Mouse (Mus musculus): ENCODE results near the gene Abcb8. TPM values are rescaled to one million over a fixed set of nuclear protein-coding genes. Genes with fewer than 3 reads are reported as not detected.

Gene Abcb8
- polyA plus RNA-seq, 1 experiment: 51.0 TPM

DNA sequence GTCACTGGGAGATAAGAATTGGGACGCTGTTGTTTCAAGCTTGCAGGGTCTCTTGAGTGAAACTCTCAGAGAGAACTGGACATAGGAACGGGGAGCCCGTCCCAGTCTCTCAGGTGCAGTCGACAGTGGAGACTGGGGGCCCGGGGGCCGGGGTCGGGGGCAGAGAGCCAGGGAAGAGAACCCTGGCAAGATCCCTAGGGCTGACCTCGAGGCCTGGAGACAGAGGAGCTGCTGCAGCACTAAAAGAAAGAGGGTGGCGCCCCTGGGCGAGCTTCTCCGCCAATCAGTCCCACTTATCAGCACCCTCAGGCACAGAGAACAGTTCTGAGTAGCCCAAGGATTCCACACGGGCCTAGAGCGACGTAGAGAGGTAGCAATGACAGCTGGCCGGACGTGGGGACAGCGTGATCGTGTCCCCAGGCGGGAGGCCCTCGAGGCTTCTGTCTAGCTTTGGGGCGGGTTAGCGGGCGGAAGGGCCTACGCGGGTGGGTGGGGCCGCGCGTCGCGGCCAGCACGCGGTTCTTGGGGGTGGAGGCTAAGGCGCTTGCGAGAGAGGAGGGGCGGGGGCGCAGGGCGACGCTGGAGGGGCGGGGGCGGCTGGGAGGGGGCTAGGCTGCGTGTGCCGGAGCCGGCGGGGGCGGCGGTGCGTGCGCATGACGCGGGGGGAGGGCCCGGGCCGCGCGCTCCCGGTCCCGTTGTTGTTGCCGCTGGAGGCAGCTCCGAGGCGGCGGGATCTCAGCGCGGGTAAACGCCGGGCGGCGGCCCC, 58.0 kb downstream of the Abcb8 start:
- TF ChIP-seq CTCF (IDR thresholded peaks at IDR 0.05; ENCODE audit: borderline replicate concordance, extremely low read depth, insufficient read depth, insufficient read length): no peak
- TF ChIP-seq POLR2A (IDR thresholded peaks at IDR 0.05; ENCODE audit: borderline replicate concordance, extremely low read depth, insufficient read depth, insufficient read length, poor library complexity, severe bottlenecking): peak; percentile 97

GRCm38 (mm10) chr5:24452030-24452690, 58.7 kb downstream of the Abcb8 start, which contains the start of gene Agap3:
Agap3 (plus strand) TSS chr5:24452177.
- TF ChIP-seq CTCF (IDR thresholded peaks at IDR 0.05; ENCODE audit: borderline replicate concordance, extremely low read depth, insufficient read depth, insufficient read length) (no peak), POLR2A (IDR thresholded peaks at IDR 0.05; ENCODE audit: borderline replicate concordance, extremely low read depth, insufficient read depth, insufficient read length, poor library complexity, severe bottlenecking) (no peak)
- peak; percentile 59 for DNase-seq (ENCODE audit: low read depth)

More for the DNA sequence above, 58.0 kb downstream of the Abcb8 start:
- peak; percentile 97 for DNase-seq (ENCODE audit: low read depth)

GRCm38 (mm10) chr5:24452691-24453233, 59.3 kb downstream of the Abcb8 start:
- DNase-seq (ENCODE audit: low read depth): peak; percentile 41
- no peak for TF ChIP-seq POLR2A (IDR thresholded peaks at IDR 0.05; ENCODE audit: borderline replicate concordance, extremely low read depth, insufficient read depth, insufficient read length, poor library complexity, severe bottlenecking)
- no peak for TF ChIP-seq CTCF (IDR thresholded peaks at IDR 0.05; ENCODE audit: borderline replicate concordance, extremely low read depth, insufficient read depth, insufficient read length)

DNA sequence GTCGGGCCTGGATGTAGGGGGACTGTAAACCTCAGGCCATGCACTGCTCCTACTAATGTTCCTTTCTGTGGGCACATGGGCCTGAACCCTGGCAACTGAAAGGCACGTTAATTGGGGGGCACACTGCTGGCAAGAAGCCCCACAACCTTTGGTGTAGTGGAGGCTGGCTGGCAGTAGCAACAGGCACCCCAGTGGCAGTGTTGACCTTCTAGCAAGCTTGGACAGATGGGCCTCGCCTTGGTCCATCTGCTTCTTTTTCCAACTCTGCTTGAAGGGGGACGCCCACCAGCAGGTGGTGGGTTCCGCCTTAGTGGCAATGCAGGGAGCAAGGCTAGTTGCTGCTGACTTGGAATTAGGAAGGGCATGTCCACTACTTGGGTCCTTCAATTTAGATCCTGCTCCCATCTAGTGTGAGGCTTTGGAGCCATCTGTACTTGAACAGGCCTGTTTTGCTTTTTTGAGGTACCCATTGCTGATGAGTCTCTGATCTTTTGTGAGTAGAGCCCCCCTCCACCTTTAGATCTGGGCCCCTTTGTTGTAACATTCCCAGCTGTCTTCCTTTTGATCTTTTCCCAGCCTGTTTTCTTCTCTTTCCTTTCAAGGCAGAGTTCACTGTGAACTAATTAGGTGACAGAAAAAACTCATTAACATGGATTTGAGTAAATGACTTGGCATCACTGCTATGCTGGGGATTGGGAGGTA, 60.0 kb downstream of the Abcb8 start:
- peak; percentile 89 for DNase-seq (ENCODE audit: low read depth)
- TF ChIP-seq CTCF (IDR thresholded peaks at IDR 0.05; ENCODE audit: borderline replicate concordance, extremely low read depth, insufficient read depth, insufficient read length): no peak
- no peak for TF ChIP-seq POLR2A (IDR thresholded peaks at IDR 0.05; ENCODE audit: borderline replicate concordance, extremely low read depth, insufficient read depth, insufficient read length, poor library complexity, severe bottlenecking)

DNA sequence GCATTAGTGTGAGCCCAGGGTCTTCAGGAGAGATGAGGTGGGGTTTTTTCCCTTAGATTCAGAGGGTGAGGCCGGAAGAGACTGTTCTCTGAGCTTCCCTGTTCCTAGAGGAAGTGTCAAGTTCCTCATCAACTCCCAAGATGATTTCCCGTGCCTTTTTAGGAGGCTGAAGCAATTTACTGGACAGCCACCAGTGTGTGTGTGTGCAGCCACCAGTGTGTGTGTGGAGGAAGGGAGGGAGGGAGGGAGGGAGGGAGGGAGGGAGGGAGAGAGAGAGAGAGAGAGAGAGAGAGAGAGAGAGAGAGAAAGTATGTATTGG, 60.5 kb downstream of the Abcb8 start:
- TF ChIP-seq POLR2A (IDR thresholded peaks at IDR 0.05; ENCODE audit: borderline replicate concordance, extremely low read depth, insufficient read depth, insufficient read length, poor library complexity, severe bottlenecking): no peak
- TF ChIP-seq CTCF (IDR thresholded peaks at IDR 0.05; ENCODE audit: borderline replicate concordance, extremely low read depth, insufficient read depth, insufficient read length): no peak
- no peak for DNase-seq (ENCODE audit: low read depth)

DNA sequence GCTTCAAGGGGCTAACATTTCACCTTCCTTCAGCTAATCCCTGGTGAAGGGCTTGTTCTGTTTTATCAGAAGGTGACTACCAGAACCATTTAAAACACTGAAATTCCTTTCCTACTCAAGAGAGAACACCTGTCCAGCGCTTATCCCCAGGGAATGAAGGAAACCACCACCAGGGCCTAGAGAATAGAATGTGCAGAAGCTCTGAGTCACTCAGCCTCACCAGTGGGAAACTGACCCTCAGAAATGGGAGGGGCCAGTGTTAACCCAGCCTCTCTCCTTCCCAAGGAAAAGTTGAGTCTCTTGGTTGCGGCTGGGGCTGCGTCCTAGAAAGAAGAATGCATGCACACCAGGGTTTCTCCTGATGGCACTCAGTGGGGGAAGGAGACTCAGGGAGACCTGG, 61.6 kb downstream of the Abcb8 start:
- no peak for DNase-seq (ENCODE audit: low read depth)
- TF ChIP-seq CTCF (IDR thresholded peaks at IDR 0.05; ENCODE audit: borderline replicate concordance, extremely low read depth, insufficient read depth, insufficient read length): no peak
- TF ChIP-seq POLR2A (IDR thresholded peaks at IDR 0.05; ENCODE audit: borderline replicate concordance, extremely low read depth, insufficient read depth, insufficient read length, poor library complexity, severe bottlenecking): no peak

GRCm38 (mm10) chr5:24455613-24456012, 62.1 kb downstream of the Abcb8 start:
- no peak for DNase-seq (ENCODE audit: low read depth)
- TF ChIP-seq CTCF (IDR thresholded peaks at IDR 0.05; ENCODE audit: borderline replicate concordance, extremely low read depth, insufficient read depth, insufficient read length): no peak

Other genes with a start within 250 kb of the Abcb8 start
- 10.7 and 11.3 TPM in 2 replicates for gene Nupl2, start 228.7 kb upstream of the Abcb8 start, polyA plus RNA-seq (2012; rRNA removed)
- gene Kcnh2, start 42.1 kb upstream of the Abcb8 start, polyA plus RNA-seq (2012; rRNA removed): 58.9 and 61.1 TPM in 2 replicates
- 9.6 and 11.1 TPM in 2 replicates for gene Nos3, start 28.9 kb upstream of the Abcb8 start, polyA plus RNA-seq (2012; rRNA removed)
- gene Atg9b, start 1.5 kb upstream of the Abcb8 start, polyA plus RNA-seq (2012; rRNA removed): 1.5 and 1.7 TPM in 2 replicates
- gene Asic3, start 19.7 kb downstream of the Abcb8 start, polyA plus RNA-seq (2012; rRNA removed): 0.71 and 1.1 TPM in 2 replicates
- gene Cdk5, start 29.9 kb downstream of the Abcb8 start, polyA plus RNA-seq (2012; rRNA removed): 159 and 252 TPM in 2 replicates
- gene Slc4a2, start 30.2 kb downstream of the Abcb8 start, polyA plus RNA-seq (2012; rRNA removed): 38.9 and 41.4 TPM in 2 replicates
- 152 and 248 TPM in 2 replicates for gene Fastk, start 51.6 kb downstream of the Abcb8 start, polyA plus RNA-seq (2012; rRNA removed)
- 60.7 and 67.7 TPM in 2 replicates for gene Tmub1, start 54.2 kb downstream of the Abcb8 start, polyA plus RNA-seq (2012; rRNA removed)
- 176 and 244 TPM in 2 replicates for gene Agap3, start 58.5 kb downstream of the Abcb8 start, polyA plus RNA-seq (2012; rRNA removed)
- 2.2 and 5.0 TPM in 2 replicates for gene Gbx1, start 133.5 kb downstream of the Abcb8 start, polyA plus RNA-seq (2012; rRNA removed)
- 0.33 and 0.54 TPM in 2 replicates for gene Asb10, start 147.3 kb downstream of the Abcb8 start, polyA plus RNA-seq (2012; rRNA removed)
- 0.19 and 0.34 TPM in 2 replicates for gene 4931409K22Rik, start 163.1 kb downstream of the Abcb8 start, polyA plus RNA-seq (2012; rRNA removed)
- 75.5 and 85.9 TPM in 2 replicates for gene Abcf2, start 183.8 kb downstream of the Abcb8 start, polyA plus RNA-seq (2012; rRNA removed)
- gene Chpf2, start 193.1 kb downstream of the Abcb8 start, polyA plus RNA-seq (2012; rRNA removed): 21.9 and 26.8 TPM in 2 replicates
- 162 and 203 TPM in 2 replicates for gene Smarcd3, start 230.7 kb downstream of the Abcb8 start, polyA plus RNA-seq (2012; rRNA removed)